Mouse (Mus musculus): ENCODE results near the gene Fam171a2. TPM values are rescaled to one million over a fixed set of nuclear protein-coding genes. Genes with fewer than 3 reads are reported as not detected.
A peak's percentile ranks its signal among the peaks of the same experiment; 100 is the strongest.

Gene Fam171a2
- polyA plus RNA-seq, 1 experiment, result 6.9 TPM

GRCm38 (mm10) chr11:102435754-102436470, 11.6 kb downstream of the Fam171a2 start:
- DNase-seq (ENCODE audit: low spot score), result no peak

GRCm38 (mm10) chr11:102434816-102435705, 12.4 kb downstream of the Fam171a2 start:
- DNase-seq (ENCODE audit: low spot score), result no peak

GRCm38 (mm10) chr11:102434406-102434805, 13.1 kb downstream of the Fam171a2 start:
- peak; percentile 73 for DNase-seq (ENCODE audit: low spot score)

GRCm38 (mm10) chr11:102433866-102434265, 13.6 kb downstream of the Fam171a2 start:
- no peak for DNase-seq (ENCODE audit: low spot score)

DNA sequence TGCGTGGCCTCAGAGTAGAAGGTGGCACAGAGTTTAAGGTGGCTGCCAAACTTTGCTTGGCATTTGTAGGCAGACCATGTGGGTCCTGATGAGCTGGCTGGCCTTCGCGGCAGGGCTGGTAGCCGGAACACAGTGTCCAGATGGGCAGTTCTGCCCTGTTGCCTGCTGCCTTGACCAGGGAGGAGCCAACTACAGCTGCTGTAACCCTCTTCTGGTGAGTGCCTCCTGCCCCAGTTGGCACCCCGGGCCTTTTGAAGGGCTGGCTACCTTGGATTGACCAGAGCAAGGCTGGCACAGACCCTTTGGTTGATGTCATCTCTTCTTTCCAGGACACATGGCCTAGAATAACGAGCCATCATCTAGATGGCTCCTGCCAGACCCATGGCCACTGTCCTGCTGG, 14.6 kb downstream of the Fam171a2 start:
- no peak for DNase-seq (ENCODE audit: low spot score)

DNA sequence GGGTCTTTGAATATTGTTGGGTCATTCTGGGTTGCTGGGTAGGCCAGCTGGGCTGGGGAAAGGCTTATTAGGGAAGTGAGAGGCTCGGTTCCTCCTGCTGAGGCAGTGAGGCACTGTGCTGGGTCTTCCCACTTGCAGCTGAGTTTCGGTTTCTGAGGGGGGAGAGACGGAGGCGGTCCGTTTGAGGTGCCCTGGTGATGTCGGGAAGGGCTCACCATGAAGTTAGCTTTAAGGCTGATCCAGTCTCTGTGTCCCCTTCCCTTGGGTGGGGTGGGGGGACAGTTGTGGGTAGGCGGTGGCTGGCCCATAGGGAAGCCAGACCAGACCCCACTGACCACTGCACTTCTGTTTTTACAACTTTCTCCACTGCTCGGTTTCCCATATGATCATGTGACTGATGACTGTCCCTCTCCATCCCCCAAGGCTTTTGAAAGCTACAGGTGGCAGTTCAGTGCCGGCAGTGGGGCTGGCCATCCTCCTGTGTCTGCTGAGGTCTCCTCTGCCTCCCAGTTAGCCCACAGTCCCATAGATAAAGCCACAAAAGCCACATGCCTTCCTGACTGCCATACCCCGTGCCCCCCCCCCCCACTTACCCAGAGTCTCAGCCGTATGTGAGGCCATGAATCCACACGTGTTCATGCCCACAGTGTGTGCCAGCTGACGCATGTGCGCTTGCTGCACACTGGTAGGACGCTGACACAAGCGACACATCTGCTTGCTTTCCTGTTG, 15.2 kb downstream of the Fam171a2 start:
- DNase-seq (ENCODE audit: low spot score), result no peak

DNA sequence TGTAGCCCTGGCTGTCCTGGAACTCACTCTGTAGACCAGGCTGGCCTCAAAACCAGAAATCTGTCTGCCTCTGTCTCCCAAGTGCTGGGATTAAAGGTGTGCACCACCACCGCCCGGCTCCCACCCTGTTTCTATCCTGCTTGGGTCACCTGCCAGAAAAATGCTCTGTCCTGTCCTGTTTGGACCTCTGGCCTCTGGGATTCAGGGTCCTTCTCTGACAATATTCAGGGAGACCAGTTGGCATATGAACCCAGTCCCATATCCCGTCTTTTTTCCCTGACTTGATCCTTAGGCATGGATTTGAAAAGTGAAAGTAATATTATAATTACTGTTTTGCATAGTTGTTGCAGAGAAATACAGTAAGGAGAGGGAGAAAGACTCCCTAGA, 15.8 kb downstream of the Fam171a2 start:
- DNase-seq (ENCODE audit: low spot score), result no peak

DNA sequence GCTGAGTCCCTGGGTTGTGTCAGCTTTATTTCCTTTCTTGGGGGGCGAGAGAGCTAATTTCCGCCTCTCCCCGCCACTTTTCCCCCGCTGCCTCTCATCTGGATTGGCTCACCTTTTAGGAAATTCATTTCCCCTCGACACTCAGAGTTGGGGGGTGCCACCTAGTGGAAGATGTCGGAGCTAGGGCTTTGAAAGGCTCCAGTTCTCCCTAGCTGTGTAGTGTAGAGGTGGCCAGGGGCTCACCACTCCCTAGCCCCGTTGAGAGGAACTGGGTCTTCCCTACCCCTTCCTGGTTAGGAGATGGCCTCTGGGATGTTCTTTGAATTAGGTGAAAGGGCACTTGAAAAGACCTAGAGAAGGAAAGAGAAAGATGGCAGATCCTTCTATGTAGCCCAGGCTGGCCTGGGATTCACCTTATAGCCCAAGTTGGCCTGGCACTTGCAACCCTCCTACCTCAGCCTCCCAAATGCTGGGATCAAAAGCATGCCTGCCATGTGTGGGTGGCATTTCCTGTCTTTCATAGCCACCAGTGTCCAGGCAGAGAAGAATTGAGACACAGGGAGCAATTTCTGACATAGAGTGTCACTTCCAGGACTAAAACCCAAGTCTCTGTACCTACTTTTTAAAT, 16.4 kb downstream of the Fam171a2 start:
- DNase-seq (ENCODE audit: low spot score), result no peak

DNA sequence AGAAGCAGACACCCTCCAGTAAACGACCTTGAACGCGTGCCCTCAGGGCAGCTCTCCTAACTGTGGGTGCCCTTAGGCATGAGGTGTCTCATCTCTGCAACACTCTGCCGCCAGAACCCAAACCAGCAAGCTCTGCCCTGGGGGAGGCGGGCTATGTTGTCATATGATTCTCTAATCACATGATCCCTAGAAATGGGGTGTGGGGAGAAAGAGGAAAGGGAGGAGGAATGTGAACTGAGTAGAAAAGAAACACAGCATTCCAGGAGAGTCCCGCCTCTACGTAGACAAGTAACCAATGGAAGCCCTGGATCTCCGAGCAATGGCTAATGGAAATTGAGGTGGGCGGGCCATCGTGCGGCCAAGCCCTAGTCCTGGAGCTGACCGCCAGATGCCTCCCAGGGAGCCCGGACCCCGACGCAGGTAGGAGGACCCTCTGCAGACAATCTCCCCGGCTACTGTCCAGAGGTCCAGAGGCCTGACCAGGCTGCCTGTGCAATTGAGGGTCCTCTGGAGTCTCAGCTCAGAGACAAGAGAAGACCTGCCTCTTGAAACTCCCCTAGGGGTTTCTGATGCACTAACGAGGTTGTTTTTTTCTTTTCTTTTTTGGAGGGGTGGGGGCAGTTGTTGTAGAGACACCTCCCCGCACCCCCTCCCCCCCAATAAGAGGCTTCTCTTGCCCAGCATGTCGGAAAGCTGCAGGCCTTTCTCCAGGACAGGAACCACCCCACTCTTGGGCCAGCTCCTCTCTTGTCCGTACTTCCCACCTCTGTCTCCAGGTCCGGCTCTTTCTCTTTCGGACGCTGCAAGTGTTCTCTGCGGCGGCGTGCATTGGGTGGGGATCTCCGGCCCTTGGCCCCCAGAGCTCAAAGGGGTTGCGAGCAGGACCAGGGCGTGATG, 17.1 kb downstream of the Fam171a2 start, which contains the start of gene Grn:
Gene Grn, plus strand, starts transcription at position 195 of the 897 bp plus-strand sequence.
- peak; percentile 70 for DNase-seq (ENCODE audit: low spot score)

- no peak for DNase-seq (ENCODE audit: low spot score)
Observed at GRCm38 (mm10) chr11:102429551-102429950, 17.9 kb downstream of the Fam171a2 start.

DNA sequence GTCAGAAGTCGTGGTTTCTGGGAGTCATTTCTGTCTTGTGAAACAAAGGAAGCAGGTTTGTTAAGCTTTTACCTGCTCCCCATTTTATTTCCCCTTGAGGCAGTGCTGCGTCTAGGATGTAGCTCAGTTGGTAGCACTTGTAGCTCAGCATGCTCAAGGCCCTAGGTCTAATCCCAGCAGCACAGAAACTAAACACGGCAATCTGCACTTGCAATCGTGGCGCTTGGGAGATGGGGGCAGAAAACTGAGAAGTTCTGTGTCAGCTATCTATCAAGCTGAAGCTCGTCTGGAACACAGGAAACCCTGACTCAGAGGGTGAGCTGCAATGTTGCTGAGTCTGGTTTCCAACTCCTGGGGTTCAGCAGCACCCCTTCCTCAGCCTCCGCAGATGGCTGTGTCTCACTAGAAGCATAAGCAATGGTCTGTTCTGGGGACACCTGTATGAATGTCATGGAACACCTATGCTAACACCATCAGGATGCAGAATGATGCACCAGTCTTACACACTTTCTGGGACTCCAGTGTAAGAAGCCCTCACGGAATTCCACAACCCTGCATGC, 18.4 kb downstream of the Fam171a2 start:
- no peak for DNase-seq (ENCODE audit: low spot score)

- no peak for DNase-seq (ENCODE audit: low spot score)
Observed at GRCm38 (mm10) chr11:102425555-102426316, 21.7 kb downstream of the Fam171a2 start.

DNA sequence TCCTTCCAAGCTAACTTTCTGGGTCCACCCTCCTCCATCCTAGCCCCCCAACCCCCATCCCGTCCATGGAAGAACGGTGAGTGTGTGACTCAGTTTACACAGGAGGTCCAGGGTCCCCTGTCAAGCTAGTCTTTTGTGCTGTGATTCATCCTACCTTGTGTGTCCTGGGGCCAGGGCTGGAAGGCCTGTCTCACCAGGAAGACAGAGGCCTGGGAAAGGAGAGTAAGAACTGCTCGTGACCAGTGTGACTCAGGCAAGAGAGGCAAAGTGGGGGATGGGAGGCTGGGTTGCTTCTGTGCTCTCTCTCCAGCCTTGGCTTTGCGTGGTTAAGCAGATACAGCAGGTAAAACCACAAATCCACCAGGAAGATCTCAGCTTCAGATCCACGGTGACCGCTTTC, 22.8 kb downstream of the Fam171a2 start:
- DNase-seq (ENCODE audit: low spot score), result no peak

DNA sequence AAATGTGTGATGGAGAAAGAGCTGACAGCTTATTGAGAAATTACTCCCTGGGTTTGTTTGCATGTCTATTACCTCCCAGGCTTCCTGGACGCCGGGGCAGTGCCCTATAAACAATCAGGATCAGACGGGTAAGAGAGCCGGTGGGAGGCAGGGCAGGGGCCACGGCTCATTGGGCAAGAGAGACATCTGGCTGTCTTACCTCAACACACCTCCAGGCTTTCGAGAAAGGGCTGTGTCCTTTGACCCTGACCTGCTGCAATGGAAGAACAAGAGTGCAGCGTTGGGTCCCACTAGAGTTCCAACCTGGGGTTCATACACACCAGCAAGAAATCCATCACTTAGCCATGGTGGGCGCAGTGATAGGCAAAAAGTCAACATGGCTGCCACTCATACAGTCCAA, 25.9 kb downstream of the Fam171a2 start:
- no peak for DNase-seq (ENCODE audit: low spot score)

DNA sequence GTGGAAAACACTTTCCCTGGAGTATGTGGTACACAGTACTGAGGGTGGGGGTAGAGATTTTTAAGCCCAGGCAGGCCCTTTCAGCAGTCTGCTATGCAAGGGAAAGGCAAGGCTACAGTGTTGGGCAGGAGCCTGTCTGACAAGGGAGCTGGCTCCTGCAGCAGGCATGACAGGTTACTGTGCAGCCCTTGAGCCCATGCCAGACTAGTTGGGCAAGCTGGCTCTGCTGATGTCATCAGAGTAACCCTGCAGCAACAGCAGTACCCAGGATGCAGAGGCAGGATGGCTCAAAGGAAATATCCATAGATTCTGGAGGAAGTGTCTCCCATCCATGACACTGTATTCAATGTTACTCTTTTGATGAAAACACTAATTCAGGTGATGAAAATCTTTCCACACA, 28.6 kb downstream of the Fam171a2 start:
- no peak for DNase-seq (ENCODE audit: low spot score)

GRCm38 (mm10) chr11:102417160-102417559, 30.3 kb downstream of the Fam171a2 start:
- no peak for DNase-seq (ENCODE audit: low spot score)

DNA sequence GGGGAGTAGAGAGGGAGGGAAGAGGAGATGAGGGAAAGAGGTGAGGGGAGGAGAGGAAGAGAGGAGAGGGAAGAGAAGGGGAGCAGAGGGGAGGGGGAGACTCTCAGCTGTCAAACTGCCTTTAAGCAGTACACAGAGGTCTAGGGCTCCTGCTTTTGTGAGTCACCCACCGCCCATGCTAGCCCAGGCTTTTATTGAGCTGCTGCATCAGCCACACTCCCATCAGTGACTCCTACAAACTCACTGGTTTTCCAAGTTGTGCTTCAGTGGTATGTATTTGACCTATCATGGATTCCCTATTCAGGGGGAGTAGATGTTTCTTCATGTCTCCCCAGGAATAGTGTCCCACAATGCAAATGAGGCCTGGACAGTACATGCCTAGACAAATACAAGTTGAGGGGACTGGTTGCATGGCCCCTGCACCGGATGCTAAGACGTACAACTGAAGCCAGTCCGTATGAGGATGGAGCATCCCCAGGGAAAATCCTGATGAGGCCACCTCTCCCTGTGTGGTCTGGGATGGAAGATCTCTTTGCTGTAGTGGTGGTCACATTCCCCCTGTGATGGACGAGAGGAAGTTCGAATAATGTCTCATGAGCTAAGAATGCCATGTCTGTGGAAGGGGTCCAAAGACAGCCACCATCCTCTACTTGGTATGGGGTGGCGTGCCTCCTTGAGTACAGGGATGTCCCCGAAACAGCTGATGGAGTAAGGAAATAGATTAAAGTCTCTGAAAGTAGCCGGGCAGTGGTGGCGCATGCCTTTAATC, 32.3 kb downstream of the Fam171a2 start:
- DNase-seq (ENCODE audit: low spot score), result no peak

GRCm38 (mm10) chr11:102413059-102413458, 34.4 kb downstream of the Fam171a2 start:
- DNase-seq (ENCODE audit: low spot score), result no peak

GRCm38 (mm10) chr11:102411704-102412103, 35.8 kb downstream of the Fam171a2 start:
- DNase-seq (ENCODE audit: low spot score), result peak; percentile 75
